Mouse (Mus musculus): Measurements from ENCODE around the gene Syde2.

DNA sequence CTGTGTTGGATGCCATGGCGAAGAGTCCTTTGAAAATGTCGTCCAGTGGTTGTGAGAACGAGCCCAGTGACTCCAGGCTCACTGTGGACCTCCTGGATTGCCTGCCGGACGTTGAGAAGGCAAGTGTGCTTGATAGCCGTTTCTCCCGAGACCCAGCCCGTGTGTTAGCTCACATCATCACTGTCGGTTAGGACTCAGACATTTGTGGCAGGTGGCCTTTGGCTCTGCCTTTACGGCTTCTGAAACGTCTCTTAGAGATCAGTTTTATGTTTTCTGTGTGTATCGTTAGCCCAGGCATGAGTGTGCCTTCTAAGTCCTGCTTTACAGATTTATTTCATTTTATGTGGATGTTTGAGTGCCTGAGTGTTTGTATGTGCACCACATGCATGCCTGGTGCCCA, 26.7 kb downstream of the Syde2 start:
- TF ChIP-seq MYOD1 (IDR thresholded peaks at IDR 0.05; ENCODE audit: control insufficient read depth, insufficient read length, low read depth): no peak
- TF ChIP-seq MYOG (IDR thresholded peaks at IDR 0.05; ENCODE audit: control insufficient read depth, extremely low read depth, insufficient read length): no peak
- TF ChIP-seq CTCF (IDR thresholded peaks at IDR 0.05; ENCODE audit: control insufficient read depth, insufficient read depth, insufficient read length): no peak
